Mouse (Mus musculus): ENCODE results near the gene Itgb2l. TPM values are rescaled to one million over a fixed set of nuclear protein-coding genes. Genes with fewer than 3 reads are reported as not detected.

The Itgb2l gene
- polyA plus RNA-seq, 1 experiment from 2014 or later: 0.10 TPM

DNA sequence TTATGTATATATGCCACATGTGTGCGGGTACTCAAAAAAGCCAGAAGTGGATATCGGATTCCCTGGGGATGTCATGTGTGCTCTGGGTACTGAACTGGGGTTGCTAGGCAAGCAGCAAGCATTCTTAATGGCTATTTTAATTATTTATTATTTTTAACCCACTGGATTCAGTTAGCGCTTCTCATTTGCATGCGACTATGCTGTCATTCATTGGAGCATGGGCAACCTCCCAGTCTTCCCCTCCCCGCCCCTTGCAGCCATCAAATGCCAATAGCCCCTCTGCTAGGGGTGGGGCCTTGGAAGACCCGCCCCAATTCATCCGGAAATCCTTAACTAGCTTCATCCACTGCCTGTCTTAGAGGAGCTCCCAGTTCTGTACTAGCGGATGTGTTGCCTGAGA, 2.5 kb downstream of the Itgb2l start:
- ATAC-seq (ENCODE audit: low read depth): no peak
- 81% methylated on average over 8 of the region's 8 CpGs for WGBS
- Histone ChIP-seq H3K9me3 (ENCODE audit: control insufficient read depth, low read length) (no peaks in the 10 kb centered on the region), H3K27me3 (replicated peaks; ENCODE audit: control insufficient read depth, insufficient read depth, low read length) (no peaks in the 10 kb centered on the region), H3K36me3 (ENCODE audit: control insufficient read depth, insufficient read depth, low read length) (no peaks in the 10 kb centered on the region), H3K27ac (replicated peaks; ENCODE audit: low read depth, low read length) (no peak overlapping the region), H3K9ac (ENCODE audit: low read depth, low read length) (no peak overlapping the region), H3K4me2 (ENCODE audit: low read depth, low read length) (no peak overlapping the region), H3K4me3 (ENCODE audit: low read depth, low read length) (no peak overlapping the region), H3K4me1 (ENCODE audit: control insufficient read depth, insufficient read depth, low read length) (peaks cover 6% of the 10 kb centered on the region; the same call in 1 of the 2 replicates)
- no peak for DNase-seq (ENCODE audit: low spot score)

GRCm38 (mm10) chr16:96439682-96440081, 3.7 kb downstream of the Itgb2l start:
- Histone ChIP-seq H3K27me3 (replicated peaks; ENCODE audit: control insufficient read depth, insufficient read depth, low read length) (no peaks in the 10 kb centered on the region), H3K27ac (replicated peaks; ENCODE audit: low read depth, low read length) (no peak overlapping the region), H3K4me1 (ENCODE audit: control insufficient read depth, insufficient read depth, low read length) (peaks cover 6% of the 10 kb centered on the region; the same call in 1 of the 2 replicates), H3K9ac (ENCODE audit: low read depth, low read length) (no peak overlapping the region), H3K9me3 (ENCODE audit: control insufficient read depth, low read length) (no peaks in the 10 kb centered on the region), H3K4me2 (ENCODE audit: low read depth, low read length) (no peak overlapping the region), H3K4me3 (ENCODE audit: low read depth, low read length) (no peak overlapping the region), H3K36me3 (ENCODE audit: control insufficient read depth, insufficient read depth, low read length) (no peaks in the 10 kb centered on the region)
- DNase-seq (ENCODE audit: low spot score): no peak
- ATAC-seq (ENCODE audit: low read depth): no peak
- 74% methylated on average over 4 of the region's 4 CpGs for WGBS

DNA sequence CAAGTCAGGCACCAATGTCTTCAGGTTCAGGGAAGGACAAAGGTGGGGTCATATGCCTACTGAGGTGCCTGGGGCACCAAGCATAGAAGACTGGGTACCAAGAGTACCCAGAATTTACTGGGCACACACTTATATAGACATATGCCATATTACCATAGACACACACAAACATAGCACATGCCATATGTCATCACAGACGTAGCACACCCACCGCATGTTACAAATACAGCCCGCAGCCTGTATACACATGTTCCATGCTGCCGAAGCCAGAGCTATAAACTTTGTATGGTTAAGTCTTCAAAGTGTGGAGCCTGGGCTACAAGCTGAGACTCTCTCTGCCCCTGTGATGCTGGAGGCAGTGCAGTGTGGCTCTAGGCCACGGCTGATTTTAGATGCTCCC, 4.5 kb downstream of the Itgb2l start:
- Histone ChIP-seq H3K9me3 (ENCODE audit: control insufficient read depth, low read length) (no peaks in the 10 kb centered on the region), H3K4me2 (ENCODE audit: low read depth, low read length) (no peak overlapping the region), H3K9ac (ENCODE audit: low read depth, low read length) (no peak overlapping the region), H3K4me3 (ENCODE audit: low read depth, low read length) (no peak overlapping the region), H3K4me1 (ENCODE audit: control insufficient read depth, insufficient read depth, low read length) (peaks cover 6% of the 10 kb centered on the region; the same call in 1 of the 2 replicates), H3K36me3 (ENCODE audit: control insufficient read depth, insufficient read depth, low read length) (no peaks in the 10 kb centered on the region), H3K27ac (replicated peaks; ENCODE audit: low read depth, low read length) (no peak overlapping the region), H3K27me3 (replicated peaks; ENCODE audit: control insufficient read depth, insufficient read depth, low read length) (no peaks in the 10 kb centered on the region)
- WGBS: 72% methylated on average over 5 of the region's 5 CpGs
- DNase-seq (ENCODE audit: low spot score) (no peak), ATAC-seq (ENCODE audit: low read depth) (no peak)

GRCm38 (mm10) chr16:96434024-96434785, 9.2 kb downstream of the Itgb2l start:
- Histone ChIP-seq H3K36me3 (ENCODE audit: control insufficient read depth, insufficient read depth, low read length) (no peaks in the 10 kb centered on the region), H3K9ac (ENCODE audit: low read depth, low read length) (no peak overlapping the region), H3K27me3 (replicated peaks; ENCODE audit: control insufficient read depth, insufficient read depth, low read length) (no peaks in the 10 kb centered on the region), H3K4me3 (ENCODE audit: low read depth, low read length) (no peak overlapping the region), H3K4me1 (ENCODE audit: control insufficient read depth, insufficient read depth, low read length) (0 out of 2 replicates have a peak, but pooled peaks cover 6% of the 10 kb centered on the region), H3K27ac (replicated peaks; ENCODE audit: low read depth, low read length) (no peak overlapping the region), H3K9me3 (ENCODE audit: control insufficient read depth, low read length) (no peaks in the 10 kb centered on the region), H3K4me2 (ENCODE audit: low read depth, low read length) (no peak overlapping the region)
- ATAC-seq (ENCODE audit: low read depth) (no peak), DNase-seq (ENCODE audit: low spot score) (no peak)
- WGBS: 73% methylated on average over 3 of the region's 3 CpGs

DNA sequence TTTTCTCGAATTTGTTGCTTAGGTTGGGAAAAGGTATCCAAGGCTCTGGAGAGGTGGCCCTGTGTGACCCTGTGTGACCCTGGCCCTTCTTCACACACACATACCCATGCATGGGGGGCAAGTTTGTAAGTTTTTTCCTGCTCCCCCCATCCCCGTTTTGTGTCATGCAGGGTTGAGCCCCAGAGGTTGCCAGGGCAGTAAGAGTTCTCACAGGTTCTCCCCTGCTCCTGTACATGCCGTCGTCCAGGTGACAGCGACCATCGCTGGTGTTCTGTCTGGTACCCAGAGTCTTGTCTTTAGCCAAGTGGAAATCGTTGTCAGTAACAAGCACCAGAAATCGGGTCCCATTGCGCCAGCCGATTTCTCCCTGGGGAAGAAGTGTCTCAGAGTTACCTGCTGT, 10.2 kb downstream of the Itgb2l start:
- H3K27me3 ChIP-seq (replicated peaks; ENCODE audit: control insufficient read depth, insufficient read depth, low read length): no peaks in the 10 kb centered on the region
- H3K27ac ChIP-seq (replicated peaks; ENCODE audit: low read depth, low read length): no peak overlapping the region
- WGBS: 78% methylated on average over 10 of the region's 10 CpGs
- no peak for DNase-seq (ENCODE audit: low spot score)
- no peaks in the 10 kb centered on the region for H3K9me3 ChIP-seq (ENCODE audit: control insufficient read depth, low read length)
- H3K4me2 ChIP-seq (ENCODE audit: low read depth, low read length): no peak overlapping the region
- no peak for ATAC-seq (ENCODE audit: low read depth)
- H3K36me3 ChIP-seq (ENCODE audit: control insufficient read depth, insufficient read depth, low read length): no peaks in the 10 kb centered on the region
- H3K9ac ChIP-seq (ENCODE audit: low read depth, low read length): no peak overlapping the region
- 0 out of 2 replicates have a peak, but pooled peaks cover 6% of the 10 kb centered on the region for H3K4me1 ChIP-seq (ENCODE audit: control insufficient read depth, insufficient read depth, low read length)
- H3K4me3 ChIP-seq (ENCODE audit: low read depth, low read length): no peak overlapping the region

DNA sequence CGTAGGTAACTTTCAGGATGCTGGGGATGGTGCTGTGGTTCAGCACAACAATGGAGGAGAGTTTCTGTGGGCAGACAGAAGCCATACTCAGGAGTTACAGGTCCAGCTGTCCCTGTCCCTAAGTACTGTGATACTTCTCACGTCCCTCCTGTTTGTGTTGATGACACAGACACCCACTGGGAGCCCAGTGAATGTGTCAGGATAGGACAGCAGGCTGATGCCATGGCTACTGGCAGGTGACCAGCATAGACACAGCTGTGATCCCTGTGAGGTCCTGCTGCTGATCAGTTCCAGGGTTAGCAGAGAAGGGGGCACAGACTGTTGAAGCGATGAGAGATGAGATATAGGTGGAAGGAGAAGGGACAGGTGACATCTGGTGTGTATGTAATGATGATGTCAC, 14.4 kb downstream of the Itgb2l start:
- Histone ChIP-seq H3K9me3 (ENCODE audit: control insufficient read depth, low read length) (no peaks in the 10 kb centered on the region), H3K4me2 (ENCODE audit: low read depth, low read length) (no peak overlapping the region), H3K4me3 (ENCODE audit: low read depth, low read length) (no peak overlapping the region), H3K9ac (ENCODE audit: low read depth, low read length) (no peak overlapping the region), H3K36me3 (ENCODE audit: control insufficient read depth, insufficient read depth, low read length) (no peaks in the 10 kb centered on the region), H3K4me1 (ENCODE audit: control insufficient read depth, insufficient read depth, low read length) (no peaks in the 10 kb centered on the region), H3K27ac (replicated peaks; ENCODE audit: low read depth, low read length) (no peak overlapping the region), H3K27me3 (replicated peaks; ENCODE audit: control insufficient read depth, insufficient read depth, low read length) (no peaks in the 10 kb centered on the region)
- no peak for DNase-seq (ENCODE audit: low spot score)
- 69% methylated on average over 3 of the region's 3 CpGs for WGBS
- no peak for ATAC-seq (ENCODE audit: low read depth)

- Histone ChIP-seq H3K36me3 (ENCODE audit: control insufficient read depth, insufficient read depth, low read length) (no peaks in the 10 kb centered on the region), H3K27ac (replicated peaks; ENCODE audit: low read depth, low read length) (no peak overlapping the region), H3K9me3 (ENCODE audit: control insufficient read depth, low read length) (no peaks in the 10 kb centered on the region), H3K9ac (ENCODE audit: low read depth, low read length) (no peak overlapping the region), H3K27me3 (replicated peaks; ENCODE audit: control insufficient read depth, insufficient read depth, low read length) (no peaks in the 10 kb centered on the region), H3K4me3 (ENCODE audit: low read depth, low read length) (no peak overlapping the region), H3K4me2 (ENCODE audit: low read depth, low read length) (no peak overlapping the region), H3K4me1 (ENCODE audit: control insufficient read depth, insufficient read depth, low read length) (no peaks in the 10 kb centered on the region)
- no peak for DNase-seq (ENCODE audit: low spot score)
- ATAC-seq (ENCODE audit: low read depth): no peak
- 85% methylated on average over 7 of the region's 7 CpGs for WGBS
Measured at GRCm38 (mm10) chr16:96426671-96427070, 16.7 kb downstream of the Itgb2l start.

GRCm38 (mm10) chr16:96425044-96425443, 18.4 kb downstream of the Itgb2l start:
- H3K36me3 ChIP-seq (ENCODE audit: control insufficient read depth, insufficient read depth, low read length): no peaks in the 10 kb centered on the region
- DNase-seq (ENCODE audit: low spot score): no peak
- H3K27ac ChIP-seq (replicated peaks; ENCODE audit: low read depth, low read length): no peak overlapping the region
- no peak overlapping the region for H3K4me3 ChIP-seq (ENCODE audit: low read depth, low read length)
- no peaks in the 10 kb centered on the region for H3K27me3 ChIP-seq (replicated peaks; ENCODE audit: control insufficient read depth, insufficient read depth, low read length)
- H3K4me1 ChIP-seq (ENCODE audit: control insufficient read depth, insufficient read depth, low read length): no peaks in the 10 kb centered on the region
- no peak overlapping the region for H3K9ac ChIP-seq (ENCODE audit: low read depth, low read length)
- no peaks in the 10 kb centered on the region for H3K9me3 ChIP-seq (ENCODE audit: control insufficient read depth, low read length)
- no peak for ATAC-seq (ENCODE audit: low read depth)
- no peak overlapping the region for H3K4me2 ChIP-seq (ENCODE audit: low read depth, low read length)
- WGBS: 89% methylated on average over 2 of the region's 2 CpGs

DNA sequence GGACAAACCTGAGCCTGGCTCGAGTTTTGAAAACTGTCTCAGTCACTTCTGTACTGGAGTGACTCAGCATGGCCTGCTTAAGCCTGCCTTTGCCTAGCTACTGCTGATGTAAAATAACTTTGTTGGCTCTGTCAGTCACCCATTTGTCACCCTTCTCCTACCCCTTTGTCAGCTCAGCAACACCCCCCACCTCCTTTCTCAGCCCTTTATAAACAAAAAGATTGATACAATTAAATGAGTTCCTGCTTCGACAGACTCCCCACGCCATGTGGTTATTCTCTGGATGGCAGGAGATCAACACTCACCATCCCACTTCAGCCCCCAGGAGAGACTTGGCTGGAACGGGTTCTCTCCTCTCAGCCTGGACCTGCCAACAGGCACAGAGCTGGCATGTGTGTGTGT, 35.4 kb downstream of the Itgb2l start:
- H3K4me2 ChIP-seq (ENCODE audit: low read depth, low read length): no peak overlapping the region
- no peak overlapping the region for H3K27ac ChIP-seq (replicated peaks; ENCODE audit: low read depth, low read length)
- peak; percentile 34 for DNase-seq (ENCODE audit: low spot score)
- no peak overlapping the region for H3K4me3 ChIP-seq (ENCODE audit: low read depth, low read length)
- no peak for ATAC-seq (ENCODE audit: low read depth)
- no peaks in the 10 kb centered on the region for H3K27me3 ChIP-seq (replicated peaks; ENCODE audit: control insufficient read depth, insufficient read depth, low read length)
- WGBS: 20% methylated on average over 4 of the region's 4 CpGs
- H3K9me3 ChIP-seq (ENCODE audit: control insufficient read depth, low read length): no peaks in the 10 kb centered on the region
- H3K4me1 ChIP-seq (ENCODE audit: control insufficient read depth, insufficient read depth, low read length): no peaks in the 10 kb centered on the region
- no peak overlapping the region for H3K9ac ChIP-seq (ENCODE audit: low read depth, low read length)
- H3K36me3 ChIP-seq (ENCODE audit: control insufficient read depth, insufficient read depth, low read length): no peaks in the 10 kb centered on the region

Measured in embryonic facial prominence, embryonic 14.5 days (tissue).